ENCODE assay signal across 7 mouse cellular contexts in genomic region chr7:73588351-73588906, GRCm38 (mm10). TPM values are rescaled to one million over a fixed set of nuclear protein-coding genes. Genes with fewer than 3 reads are reported as not detected.
A peak's percentile ranks its signal among the peaks of the same experiment; 100 is the strongest.
DNase-seq lines count a peak whose midpoint lies in the region; ATAC-seq and TF ChIP-seq lines count a peak whose summit lies in the region.

No protein-coding gene starts in this region.

- TF ChIP-seq CTCF in liver, adult 2 months (IDR thresholded peaks at IDR 0.05; ENCODE audit: low read depth, low read length): no peak

- H3K4me1 ChIP-seq in liver, adult 2 months (ENCODE audit: control insufficient read depth, insufficient read depth, low read length): peaks cover 16% of the 10 kb centered on the region
- peaks cover 28% of the 10 kb centered on the region for H3K4me1 ChIP-seq in intestine, embryonic 15.5 days (replicated peaks)

- no peaks in the 10 kb centered on the region for H3K9me3 ChIP-seq in intestine, embryonic 15.5 days

- no peak overlapping the region for H3K4me3 ChIP-seq in liver, adult 2 months (ENCODE audit: insufficient read depth, low read depth, low read length)
- H3K4me3 ChIP-seq in intestine, embryonic 15.5 days (replicated peaks): no peak overlapping the region

- 25% methylated on average over 8 of the region's 8 CpGs for WGBS in liver, adult 2 months
- 64% methylated on average over 8 of the region's 8 CpGs for WGBS in intestine, embryonic 15.5 days

- peak overlapping the region; percentile 45 for H3K4me2 ChIP-seq in intestine, embryonic 15.5 days (replicated peaks)

- H3K79me2 ChIP-seq in liver, adult 2 months (ENCODE audit: control insufficient read depth, insufficient read depth, low read length): no peaks in the 10 kb centered on the region

- peak; percentile 86 for ATAC-seq in intestine, embryonic 15.5 days
- peak; percentile 9; the same call in 1 of the 2 replicates for ATAC-seq in megakaryocyte progenitor cell, adult 5-6 weeks (replicated peaks; ENCODE audit: poor library complexity)

- H3K9ac ChIP-seq in liver, adult 2 months (ENCODE audit: low read depth, low read length): peak overlapping the region; percentile 50; the same call in 1 of the 2 replicates
- 0 out of 2 replicates have a peak overlapping the region, but pooled peaks have one; percentile 11 for H3K9ac ChIP-seq in intestine, embryonic 15.5 days

- no peaks in the 10 kb centered on the region for H3K27me3 ChIP-seq in liver, adult 2 months (ENCODE audit: control insufficient read depth, insufficient read depth, low read length)
- no peaks in the 10 kb centered on the region for H3K27me3 ChIP-seq in intestine, embryonic 15.5 days (replicated peaks)

- H3K27ac ChIP-seq in liver, adult 2 months (replicated peaks; ENCODE audit: insufficient read depth, low read depth, low read length): peak overlapping the region; percentile 100
- H3K27ac ChIP-seq in intestine, embryonic 15.5 days: peak overlapping the region; percentile 96

- TF ChIP-seq POLR2A in liver, adult 2 months (IDR thresholded peaks at IDR 0.05; ENCODE audit: extremely low read depth, insufficient read depth, low read length): no peak

- DNase-seq in liver, adult 2 months (ENCODE audit: extremely low read depth, low read depth, low spot score): peak; percentile 100
- DNase-seq in liver: no peak
- DNase-seq in adipocyte (ENCODE audit: low spot score): peak; percentile 55
- no peak for DNase-seq in testis, postnatal 10 days (ENCODE audit: low spot score)
- DNase-seq in ovary, postnatal 14 days (ENCODE audit: low spot score): no peak

- no peaks in the 10 kb centered on the region for H3K36me3 ChIP-seq in liver, adult 2 months (ENCODE audit: control insufficient read depth, insufficient read depth, low read length)
- H3K36me3 ChIP-seq in intestine, embryonic 15.5 days: no peaks in the 10 kb centered on the region

RNA-seq across cellular contexts. Expression of gene Chd2, which starts 46.8 kb away (rescaled TPM):
- 40.0 and 42.0 TPM in 2 replicates for total RNA-seq in liver, adult 2 months (2014; rRNA removed)
- 16.9 and 20.1 TPM in 2 replicates for polyA plus RNA-seq in liver, adult 2 months (2012; rRNA removed)
- polyA plus RNA-seq in intestine, embryonic 15.5 days (2015; fragmentation: Nextera tagmentation; extraction: Ambion mirVana): 39.3 and 46.0 TPM in 2 replicates
- 46.8 and 54.3 TPM in 2 replicates for total RNA-seq in megakaryocyte progenitor cell, adult 5-6 weeks (2015)
- total RNA-seq in megakaryocyte progenitor cell, adult 5-6 weeks (2017): 82.2 and 117 TPM in 2 replicates

Comparison
In these comparisons a context has a peak if more than half of its experiments do, and no peak if none do; other contexts are left out.
1. DNase-seq: peak in liver, adult 2 months (single experiment) and adipocyte (single experiment); none in liver (single experiment), testis, postnatal 10 days (single experiment) and ovary, postnatal 14 days (single experiment).